Mouse (Mus musculus) forebrain, embryonic 11.5 days (tissue): ENCODE data around the gene Limd1. TPM values are rescaled to one million over a fixed set of nuclear protein-coding genes. Genes with fewer than 3 reads are reported as not detected.

ENCODE experiments used
- ATAC-seq: fragments of 200-750 bp; cut with Nextera tagmentation; replicated peaks from 2 replicates; pipeline ENCODE4 v1.8.0; 2017; ENCODE audit warnings: moderate TSS enrichment; ENCODE audit not compliant: low FRiP score
- DNase-seq: peaks from one replicate; pipeline ENCODE4 v3.0.0-alpha.2; 2017; ENCODE audit warnings: low spot score
- H3K27ac ChIP-seq: fragments of 300-500 bp; sonication (generic); 2 replicates; pipeline ENCODE4 v1.5.1; 2014; ENCODE audit warnings: low read depth, low read length
- H3K27me3 ChIP-seq: fragments of 300-500 bp; sonication (generic); 2 replicates; pipeline ENCODE4 v1.6.1; 2014; ENCODE audit warnings: mild to moderate bottlenecking, low read length, mixed read lengths; ENCODE audit not compliant: control insufficient read depth, insufficient read depth
- H3K36me3 ChIP-seq: fragments of 300-500 bp; sonication (generic); 2 replicates; pipeline ENCODE4 v1.6.1; 2014; ENCODE audit warnings: mild to moderate bottlenecking, low read length, moderate library complexity, mixed read lengths; ENCODE audit not compliant: control insufficient read depth, insufficient read depth
- H3K4me1 ChIP-seq: fragments of 300-500 bp; sonication (generic); replicated peaks from 2 replicates; pipeline ENCODE4 v1.6.1; 2014; ENCODE audit warnings: low read length, mixed read lengths; ENCODE audit not compliant: control insufficient read depth, insufficient read depth
- H3K4me2 ChIP-seq: fragments of 300-500 bp; sonication (generic); 2 replicates; pipeline ENCODE4 v1.6.1; 2014; ENCODE audit warnings: low read depth, mild to moderate bottlenecking, low read length, moderate library complexity, mixed read lengths; ENCODE audit not compliant: severe bottlenecking
- H3K4me3 ChIP-seq: fragments of 300-500 bp; sonication (generic); 2 replicates; pipeline ENCODE4 v1.5.1; 2014; ENCODE audit warnings: low read depth, low read length
- H3K9ac ChIP-seq: fragments of 300-500 bp; sonication (generic); 2 replicates; pipeline ENCODE4 v1.6.1; 2014; ENCODE audit warnings: low read length
- H3K9me3 ChIP-seq: fragments of 300-500 bp; sonication (generic); 2 replicates; pipeline ENCODE4 v1.6.1; 2016; ENCODE audit warnings: low read length, mixed read lengths; ENCODE audit not compliant: control insufficient read depth
- WGBS: fragments of 180-500 bp; shearing (Covaris S2); extraction: QIAGEN DNeasy Blood & Tissue Kit; methylation state at CpG from one replicate; pipeline ENCODE4 v1.1.7; 2014; 5-methylcytosine and 5-hydroxymethylcytosine counted together
- polyA plus RNA-seq: library from polyadenylated mRNA; unstranded; fragments of >200 nt; fragmentation: Nextera tagmentation; extraction: Ambion mirVana; gene quantifications from 2 replicates; pipeline ENCODE4 v1.2.1, GENCODE M21; 2014

Limd1 gene
- polyA plus RNA-seq, 1 experiment from 2014 or later = 52.3 TPM

DNA sequence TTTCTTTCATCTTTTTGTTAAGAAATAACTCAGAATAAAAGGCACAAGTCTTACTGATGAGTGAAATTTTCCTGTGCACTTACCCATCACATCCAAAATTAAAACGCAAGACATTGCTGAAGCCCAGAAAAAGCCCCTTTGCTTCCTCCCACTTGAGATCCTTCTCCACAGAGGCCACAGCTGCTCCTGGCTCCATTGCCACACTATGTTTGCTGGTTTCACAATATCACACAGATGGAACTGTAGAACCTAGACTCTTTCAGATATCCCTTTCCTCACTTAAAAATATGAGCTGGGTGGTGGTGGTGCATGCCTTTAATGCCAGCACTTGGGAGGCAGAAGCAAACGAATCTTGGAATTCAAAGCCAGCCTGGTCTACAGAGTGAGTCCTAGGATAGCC lies 34.0 kb downstream of the Limd1 start:
- H3K4me1 ChIP-seq = no peaks in the 10 kb centered on the region
- no peak for DNase-seq
- 87% methylated on average over 2 of the region's 2 CpGs for WGBS
- H3K4me2 ChIP-seq = no peak overlapping the region
- no peak overlapping the region for H3K9ac ChIP-seq
- H3K4me3 ChIP-seq = no peak overlapping the region
- ATAC-seq = no peak
- no peak overlapping the region for H3K27ac ChIP-seq
- H3K36me3 ChIP-seq = peaks cover 3% of the 10 kb centered on the region; the same call in 1 of the 2 replicates
- H3K27me3 ChIP-seq = no peaks in the 10 kb centered on the region
- no peaks in the 10 kb centered on the region for H3K9me3 ChIP-seq

GRCm38 (mm10) chr9:123515087-123515486 lies 36.6 kb downstream of the Limd1 start:
- H3K9ac ChIP-seq = no peak overlapping the region
- no peaks in the 10 kb centered on the region for H3K27me3 ChIP-seq
- WGBS = 91% methylated on average over 2 of the region's 2 CpGs
- H3K27ac ChIP-seq = no peak overlapping the region
- ATAC-seq (no peak), DNase-seq (no peak)
- peaks cover 3% of the 10 kb centered on the region; the same call in 1 of the 2 replicates for H3K36me3 ChIP-seq
- H3K9me3 ChIP-seq = no peaks in the 10 kb centered on the region
- H3K4me1 ChIP-seq = no peaks in the 10 kb centered on the region
- no peak overlapping the region for H3K4me2 ChIP-seq
- H3K4me3 ChIP-seq = no peak overlapping the region

- ATAC-seq (no peak), DNase-seq (no peak)
- Histone ChIP-seq H3K9me3 (no peaks in the 10 kb centered on the region), H3K27me3 (no peaks in the 10 kb centered on the region), H3K9ac (no peak overlapping the region), H3K36me3 (no peaks in the 10 kb centered on the region; the same call in 1 of the 2 replicates), H3K27ac (no peak overlapping the region), H3K4me3 (no peak overlapping the region), H3K4me2 (no peak overlapping the region), H3K4me1 (no peaks in the 10 kb centered on the region)
- 87% methylated on average over 7 of the region's 7 CpGs for WGBS
Measured at GRCm38 (mm10) chr9:123516641-123517385, 38.3 kb downstream of the Limd1 start.

DNA sequence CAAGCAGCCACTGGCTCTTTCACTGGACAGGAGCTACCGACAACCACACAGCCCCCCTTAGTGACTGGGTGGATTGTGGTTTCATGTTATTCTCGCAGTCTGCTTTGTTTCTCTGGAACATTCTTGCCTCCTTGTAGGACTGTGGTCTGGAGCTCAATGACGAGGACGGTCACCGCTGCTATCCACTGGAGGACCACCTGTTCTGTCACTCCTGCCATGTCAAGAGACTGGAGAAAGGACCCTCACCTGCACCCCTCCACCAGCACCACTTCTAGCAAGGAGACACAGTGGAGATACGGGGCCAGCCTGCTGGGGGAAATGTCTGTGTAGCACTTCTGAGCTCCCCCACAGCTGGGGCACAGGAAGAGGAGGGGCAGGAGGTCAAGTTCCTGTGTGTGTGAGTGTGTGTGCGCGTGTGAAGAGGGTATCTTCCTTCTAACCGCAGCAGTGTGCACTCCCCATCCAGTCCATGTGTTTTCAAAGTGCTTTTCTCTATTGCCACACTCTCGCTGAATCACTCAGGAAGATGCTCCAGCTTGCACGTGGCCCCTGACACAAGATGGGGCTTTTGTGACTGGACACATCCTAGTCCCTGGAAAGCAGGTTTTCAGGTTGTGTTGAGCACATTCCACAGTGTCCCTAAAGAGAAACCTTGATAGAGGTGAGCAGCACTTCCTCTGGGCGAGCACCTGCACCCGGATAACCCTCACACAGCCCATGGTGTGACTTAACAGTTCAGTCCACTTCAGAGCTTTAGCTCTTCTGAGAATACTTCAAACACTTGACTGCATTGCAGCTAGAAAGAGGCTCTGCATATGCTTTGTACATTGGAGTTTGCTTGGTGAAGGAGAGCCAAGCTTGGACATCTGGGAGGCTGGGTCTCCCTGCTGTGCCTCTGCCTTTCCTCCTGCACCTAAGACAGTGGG lies 40.7 kb downstream of the Limd1 start:
- Histone ChIP-seq H3K27ac (no peak overlapping the region), H3K9ac (no peak overlapping the region), H3K4me3 (no peak overlapping the region), H3K36me3 (no peaks in the 10 kb centered on the region; the same call in 1 of the 2 replicates), H3K4me1 (no peaks in the 10 kb centered on the region), H3K9me3 (no peaks in the 10 kb centered on the region), H3K4me2 (no peak overlapping the region), H3K27me3 (no peaks in the 10 kb centered on the region)
- DNase-seq = no peak
- WGBS = 89% methylated on average over 13 of the region's 13 CpGs
- ATAC-seq = no peak

DNA sequence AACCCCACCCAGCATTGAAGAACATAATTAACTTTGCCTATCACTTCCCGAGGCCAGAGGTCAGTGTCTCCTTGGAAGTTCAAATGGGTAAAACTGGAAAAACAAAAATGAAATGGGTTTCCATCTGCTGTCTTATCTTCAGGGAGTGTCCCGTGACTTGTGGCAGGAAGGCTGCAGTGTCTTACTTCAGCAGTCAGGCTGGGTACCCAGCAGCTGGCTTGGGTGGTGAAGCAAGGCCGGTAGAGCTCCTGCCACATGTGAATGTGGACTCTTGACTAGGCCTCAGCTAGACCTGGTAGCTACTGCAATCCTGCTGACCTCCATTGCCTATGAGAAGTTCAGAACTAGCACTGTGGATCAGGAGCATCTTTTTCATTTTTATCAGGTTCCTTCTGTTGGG lies 42.2 kb downstream of the Limd1 start:
- no peak overlapping the region for H3K4me3 ChIP-seq
- no peak overlapping the region for H3K27ac ChIP-seq
- H3K27me3 ChIP-seq = no peaks in the 10 kb centered on the region
- H3K4me1 ChIP-seq = no peaks in the 10 kb centered on the region
- no peaks in the 10 kb centered on the region for H3K9me3 ChIP-seq
- ATAC-seq (no peak), DNase-seq (no peak)
- no peak overlapping the region for H3K4me2 ChIP-seq
- WGBS = 89% methylated on average over 3 of the region's 3 CpGs
- no peak overlapping the region for H3K9ac ChIP-seq
- H3K36me3 ChIP-seq = no peaks in the 10 kb centered on the region; the same call in 1 of the 2 replicates

- ATAC-seq = no peak
Measured at GRCm38 (mm10) chr9:123523676-123524075, 45.2 kb downstream of the Limd1 start.

DNA sequence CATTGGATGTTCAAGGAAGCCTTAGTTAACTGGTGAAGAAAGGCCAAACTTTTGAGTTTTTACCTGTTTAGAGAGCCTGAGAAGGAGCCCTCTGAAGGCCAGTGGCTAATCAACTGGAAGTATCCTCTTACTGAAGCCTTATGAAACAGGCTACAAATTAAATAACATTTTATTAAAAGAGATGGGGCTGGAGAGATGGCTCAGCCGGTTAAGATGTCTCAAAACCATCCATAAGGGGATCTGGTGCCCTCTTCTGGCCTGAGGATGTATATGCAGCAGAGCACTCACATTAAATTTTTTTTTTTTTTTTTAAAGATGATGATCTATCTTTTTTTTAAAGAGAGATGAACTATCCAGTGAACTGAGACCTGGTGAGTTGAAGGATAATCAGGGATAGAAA lies 46.6 kb downstream of the Limd1 start:
- Histone ChIP-seq H3K4me3 (no peak overlapping the region), H3K4me2 (no peak overlapping the region), H3K9ac (no peak overlapping the region), H3K4me1 (no peaks in the 10 kb centered on the region), H3K9me3 (no peaks in the 10 kb centered on the region), H3K27ac (no peak overlapping the region), H3K27me3 (no peaks in the 10 kb centered on the region), H3K36me3 (no peaks in the 10 kb centered on the region; the same call in 1 of the 2 replicates)
- ATAC-seq (no peak), DNase-seq (peak; percentile 65)
- WGBS = 4% methylated on average over 1 of the region's 1 CpGs

More at GRCm38 (mm10) chr9:123523676-123524075, 45.2 kb downstream of the Limd1 start:
- Histone ChIP-seq H3K36me3 (no peaks in the 10 kb centered on the region; the same call in 1 of the 2 replicates), H3K4me1 (no peaks in the 10 kb centered on the region), H3K4me2 (no peak overlapping the region), H3K9ac (no peak overlapping the region), H3K4me3 (no peak overlapping the region), H3K27ac (no peak overlapping the region), H3K27me3 (no peaks in the 10 kb centered on the region), H3K9me3 (no peaks in the 10 kb centered on the region)
- peak; percentile 60 for DNase-seq
- 27% methylated on average over 3 of the region's 3 CpGs for WGBS

DNA sequence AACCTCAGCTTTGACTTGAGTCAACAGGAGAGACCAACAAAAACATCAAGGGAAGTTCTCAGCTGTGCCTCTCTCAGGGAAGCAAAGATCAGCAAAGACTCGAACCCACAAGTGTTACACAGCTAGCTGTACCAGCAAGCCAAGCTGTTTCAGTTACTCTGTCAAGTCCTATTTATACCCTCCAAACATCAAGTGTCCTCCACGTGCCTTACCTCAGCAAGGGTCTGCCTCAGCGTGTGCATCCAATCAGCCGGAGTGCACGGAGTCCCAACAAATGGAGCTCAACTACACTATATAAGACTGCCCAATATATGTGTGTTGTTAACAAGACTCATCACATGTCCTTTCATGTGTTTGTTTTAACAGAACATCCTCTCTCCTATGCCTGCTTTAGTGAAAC lies 48.0 kb downstream of the Limd1 start:
- H3K36me3 ChIP-seq = no peaks in the 10 kb centered on the region
- H3K27ac ChIP-seq = no peak overlapping the region
- H3K27me3 ChIP-seq = no peaks in the 10 kb centered on the region
- H3K9ac ChIP-seq = no peak overlapping the region
- 87% methylated on average over 5 of the region's 5 CpGs for WGBS
- no peaks in the 10 kb centered on the region; the same call in 1 of the 2 replicates for H3K4me1 ChIP-seq
- H3K4me2 ChIP-seq = no peak overlapping the region
- no peaks in the 10 kb centered on the region for H3K9me3 ChIP-seq
- H3K4me3 ChIP-seq = no peak overlapping the region
- DNase-seq (no peak), ATAC-seq (no peak)
